Mouse (Mus musculus): ENCODE measurements around the gene Cyb5d1.

Cyb5d1 gene

GRCm38 (mm10) chr11:69362021-69362420, 33.4 kb downstream of the Cyb5d1 start:
- in situ Hi-C loops (cut with MboI), result no loop called here

GRCm38 (mm10) chr11:69357690-69358089, 37.7 kb downstream of the Cyb5d1 start:
- in situ Hi-C loops (cut with MboI), result no loop called here

GRCm38 (mm10) chr11:69356544-69356943, 38.9 kb downstream of the Cyb5d1 start:
- in situ Hi-C loops (cut with MboI), result no loop called here

GRCm38 (mm10) chr11:69346441-69346840, 49.0 kb downstream of the Cyb5d1 start:
- in situ Hi-C loops (cut with MboI), result no loop called here

Data from mature B cell (primary cell).